Mouse (Mus musculus): ENCODE measurements around the gene Gm21773. TPM values are rescaled to one million over a fixed set of nuclear protein-coding genes. Genes with fewer than 3 reads are reported as not detected.
"Not testable (repeated sequence)": the region's sequence is repeated elsewhere in the genome, so short reads cannot be mapped to it uniquely, and the experiment has no call there.

The Gm21773 gene
- polyA plus RNA-seq (2015; fragmentation: Nextera tagmentation; extraction: Ambion mirVana): not detected in 2 replicates

DNA sequence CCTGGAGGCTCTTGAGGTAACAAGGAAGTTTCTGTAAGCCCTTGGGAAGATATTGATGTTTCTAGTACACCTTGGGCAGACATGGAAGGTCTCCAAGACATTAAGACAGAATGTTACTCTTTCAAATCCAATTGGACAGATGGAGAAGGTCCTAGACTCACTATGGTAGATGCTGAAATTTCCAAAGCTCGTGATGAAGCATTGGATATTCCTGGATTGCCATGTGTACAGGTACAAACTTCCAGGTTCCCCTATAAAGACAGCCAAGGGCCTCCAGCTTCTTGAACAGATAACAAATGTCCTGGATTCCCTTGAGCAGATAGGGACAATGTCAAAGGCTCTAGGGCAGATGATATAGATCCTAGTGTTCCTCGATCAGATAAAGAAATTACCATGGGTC is at the start of gene Gm21773:
Gene Gm21773 (minus strand): TSS at position 101 of the 400 bp plus-strand sequence.
- not testable (repeated sequence) for H3K27ac ChIP-seq (replicated peaks); H3K36me3 ChIP-seq; H3K9ac ChIP-seq; H3K9me3 ChIP-seq; H3K27me3 ChIP-seq; H3K4me2 ChIP-seq; H3K4me3 ChIP-seq; ATAC-seq (ENCODE audit: low read depth); H3K4me1 ChIP-seq (replicated peaks)
- no CpG with 5 or more reads among the region's 2 CpGs for WGBS

Measured in neural tube, embryonic 13.5 days (tissue).